Mouse (Mus musculus) v-Abl transformed pro-B cells (cell line): ENCODE results near the gene L3mbtl1.
"Not testable (repeated sequence)": the region's sequence is repeated elsewhere in the genome, so short reads cannot be mapped to it uniquely, and the experiment has no call there.

Experiments used
- in situ Hi-C, 2 experiments: fragments of 400-800 bp; cut with MboI; formaldehyde crosslinking; loops; one replicate each; pipeline ENCODE4 v1.15.1; 2025; ENCODE audit not compliant: unreplicated experiment in 2 of 2

L3mbtl1 gene

DNA sequence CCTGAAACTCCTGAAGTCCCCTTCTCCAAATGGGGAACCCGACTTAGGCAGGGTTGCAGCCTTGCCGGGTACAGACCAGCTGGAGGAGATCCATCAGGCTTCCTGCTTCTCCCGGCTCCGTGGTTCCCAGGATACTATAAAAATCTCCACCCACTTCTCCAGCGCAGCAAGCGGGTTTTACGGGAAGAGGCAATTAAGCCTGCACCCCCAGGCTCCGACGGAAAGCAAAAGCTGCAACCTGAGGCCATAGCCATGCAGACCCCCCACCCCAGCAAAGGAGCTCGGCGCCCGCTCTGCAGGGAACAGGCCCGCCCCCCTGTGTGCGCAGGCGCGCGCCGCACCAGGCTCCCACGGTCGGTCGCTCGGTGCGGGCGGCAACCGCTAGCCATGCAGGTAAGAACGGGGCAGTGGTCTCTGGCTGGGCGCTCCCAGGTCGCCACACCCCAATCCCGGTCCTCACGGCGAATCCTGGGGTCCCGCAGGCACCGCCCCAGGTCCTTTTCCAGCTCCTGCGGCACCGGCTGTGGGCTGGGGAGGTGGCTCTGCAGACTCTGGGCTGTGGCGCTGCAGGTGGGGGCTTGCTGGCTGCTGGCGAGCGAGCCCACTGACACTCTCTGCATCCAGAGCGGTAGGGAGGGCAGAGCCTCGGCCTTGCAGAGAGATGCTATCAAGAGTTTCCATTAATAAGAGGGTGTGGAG lies at the start of gene L3mbtl1:
Gene L3mbtl1, plus strand, starts transcription at position 325 of the 699 bp plus-strand sequence.
- in situ Hi-C loops, result no loop called here

DNA sequence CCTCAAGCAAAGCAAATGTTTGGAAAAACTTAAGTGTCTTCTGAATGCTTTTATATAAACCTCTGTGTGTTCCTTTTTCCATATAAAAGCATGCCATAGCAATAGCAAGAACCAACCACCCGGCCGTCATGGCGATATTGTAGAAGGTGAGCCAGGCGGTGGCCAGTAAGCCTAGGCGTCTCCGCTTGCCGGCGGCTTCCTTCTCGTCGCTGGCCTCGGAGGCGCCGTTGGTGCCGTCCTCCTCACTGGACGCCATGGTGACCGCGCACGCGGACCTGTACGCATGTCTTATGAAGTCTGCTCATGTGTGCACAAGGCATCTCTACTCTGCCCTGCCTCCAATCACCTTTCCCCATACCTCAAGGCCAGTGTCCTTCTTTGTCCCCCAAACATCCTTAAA lies 44.0 kb upstream of the L3mbtl1 start:
- in situ Hi-C loops, result not testable (repeated sequence)

DNA sequence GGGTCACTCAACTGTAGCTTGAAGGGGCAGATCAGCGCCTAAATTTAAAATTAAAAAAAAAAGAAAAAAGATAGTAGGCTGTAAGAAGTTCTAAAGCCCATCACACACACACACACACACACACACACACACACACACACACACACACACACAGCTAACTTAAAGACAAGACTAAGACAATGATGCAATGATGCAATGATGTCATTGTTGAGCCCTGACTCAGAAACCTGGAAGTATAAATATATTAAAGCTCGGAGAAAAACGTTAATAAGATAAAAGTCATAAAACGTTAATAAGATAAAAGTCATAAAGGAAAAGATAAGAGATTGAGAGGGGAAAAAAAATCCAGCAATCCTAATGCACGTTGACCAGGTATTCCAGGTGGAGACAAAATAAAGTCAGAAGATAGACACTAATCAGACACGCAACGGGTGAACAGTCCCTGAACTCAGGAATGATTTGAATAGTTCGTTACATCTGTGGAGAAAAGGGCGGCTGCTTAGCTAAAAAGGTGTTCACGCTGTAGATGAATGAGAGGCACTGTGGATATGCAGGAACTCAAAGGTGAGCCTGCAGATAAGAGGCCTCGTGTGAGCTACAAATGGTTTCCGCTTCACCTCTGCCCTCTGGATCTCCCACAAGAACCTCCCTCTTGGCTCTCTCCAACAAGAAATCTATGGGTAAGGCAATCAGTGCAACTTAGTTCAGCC lies 43.2 kb upstream of the L3mbtl1 start:
- in situ Hi-C loops, result no loop called here

DNA sequence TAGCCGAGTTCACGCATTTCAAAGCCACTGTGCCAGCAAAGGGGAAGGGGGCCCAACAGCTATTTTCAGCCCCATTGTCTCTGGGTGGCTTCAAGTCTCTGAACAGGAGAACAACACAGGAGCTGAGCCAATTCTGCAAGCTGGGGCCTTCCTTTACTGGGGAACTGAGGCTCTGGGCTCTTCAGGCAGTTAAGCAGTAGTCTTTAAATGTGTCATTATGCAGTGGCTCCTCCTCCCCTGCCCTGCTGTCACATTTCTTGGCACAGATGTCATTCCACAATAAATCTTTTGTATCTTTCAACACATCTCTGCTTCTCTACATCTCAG lies 42.7 kb upstream of the L3mbtl1 start:
- in situ Hi-C loops, result no loop called here

DNA sequence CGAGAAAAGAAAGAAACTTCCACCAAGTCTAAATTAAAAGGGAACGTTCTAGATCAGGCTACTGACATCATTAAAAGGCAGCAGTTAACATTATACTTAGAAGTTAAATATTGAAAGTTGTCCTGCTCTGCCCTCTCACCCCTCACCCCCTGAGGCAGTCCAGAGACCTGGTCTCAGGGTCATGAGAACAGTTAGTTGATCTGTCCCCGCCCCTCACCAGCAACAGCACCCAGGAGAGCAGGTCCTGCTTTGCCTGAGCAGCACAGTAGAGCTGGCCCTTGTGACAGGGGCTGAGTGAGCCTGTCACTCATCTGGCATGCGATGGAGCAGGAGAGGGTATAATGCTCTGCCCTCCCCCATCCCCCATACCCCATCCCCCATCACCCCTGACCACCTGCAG lies 37.4 kb upstream of the L3mbtl1 start:
- in situ Hi-C loops, result no loop called here

DNA sequence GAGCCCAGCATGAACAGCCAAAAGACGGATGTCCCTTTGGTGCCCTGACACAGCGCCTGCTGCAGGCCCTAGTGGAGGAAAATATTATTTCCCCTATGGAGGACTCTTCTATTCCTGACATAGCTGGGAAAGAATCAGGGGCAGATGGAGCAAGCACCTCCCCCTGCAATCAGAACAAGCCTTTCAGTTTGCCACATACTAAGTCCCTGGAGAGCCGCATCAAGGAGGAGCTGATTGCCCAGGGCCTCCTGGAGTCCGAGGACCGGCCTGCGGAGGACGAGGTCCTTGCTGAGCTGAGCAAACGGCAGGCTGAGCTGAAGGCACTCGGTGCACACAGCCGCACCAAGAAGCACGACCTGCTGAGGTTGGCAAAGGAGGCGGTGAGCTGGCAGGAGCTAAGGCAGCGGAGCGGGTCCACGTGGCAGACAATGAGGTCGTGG lies 35.2 kb upstream of the L3mbtl1 start:
- in situ Hi-C loops, result no loop called here

DNA sequence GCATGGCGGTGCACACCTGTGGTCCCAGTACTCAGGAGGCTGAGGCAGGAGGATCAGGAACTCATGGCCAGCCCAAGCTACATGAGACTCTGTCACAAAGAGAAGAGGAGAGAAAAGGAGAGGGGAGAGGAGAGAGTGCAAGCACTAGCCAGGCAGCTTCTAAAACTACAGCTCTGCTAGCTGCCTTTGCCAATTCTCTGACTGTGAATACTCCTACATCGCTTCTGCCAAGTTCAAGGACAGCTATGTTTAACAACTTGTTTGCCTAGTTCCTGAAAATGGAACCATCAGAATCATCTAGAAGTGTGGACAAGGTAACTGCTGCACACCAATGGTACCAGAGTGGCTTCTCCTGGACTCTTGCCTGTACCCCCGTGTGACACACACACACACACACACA lies 29.2 kb upstream of the L3mbtl1 start:
- in situ Hi-C loops, result no loop called here

DNA sequence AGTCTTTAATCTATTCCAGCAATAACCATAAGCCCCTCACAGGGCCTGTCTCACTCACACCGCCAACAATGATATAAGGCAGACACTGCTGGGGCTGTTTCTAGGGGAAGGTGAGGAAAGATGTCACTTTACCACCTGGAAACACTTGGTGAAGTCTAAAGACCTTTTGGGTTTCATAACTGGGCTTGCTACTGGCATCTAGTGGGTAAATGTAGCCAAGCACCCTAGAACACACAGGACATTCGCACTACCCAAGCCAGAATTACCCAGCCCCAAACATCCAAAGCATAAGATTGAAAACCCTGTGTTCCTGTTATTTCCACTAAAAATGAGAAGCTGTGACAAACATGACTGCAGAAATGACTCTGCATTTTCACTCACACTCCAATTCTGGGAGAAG lies 28.8 kb upstream of the L3mbtl1 start:
- in situ Hi-C loops, result no loop called here

DNA sequence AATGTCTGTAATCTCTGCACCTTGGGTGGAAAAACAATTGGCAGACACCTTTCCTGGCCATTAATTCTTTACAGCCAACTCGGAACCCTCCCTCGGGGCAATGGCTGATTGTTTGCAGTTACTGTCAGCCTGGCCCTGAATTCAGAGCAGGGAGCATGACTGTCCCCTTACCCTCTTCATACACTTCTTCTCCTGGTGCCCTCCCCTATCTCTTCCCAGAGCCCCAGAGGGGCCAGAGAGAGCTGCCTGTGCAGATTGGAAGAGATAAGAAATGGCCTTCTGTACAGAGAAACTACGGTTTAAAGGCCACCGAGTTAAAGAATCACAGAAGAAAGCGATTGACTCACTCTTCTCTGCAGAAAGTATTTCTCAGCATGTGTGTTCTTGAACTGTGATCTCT lies 23.3 kb upstream of the L3mbtl1 start:
- in situ Hi-C loops, result loop anchor here (5.0 kb wide), 4 partner anchors 82 to 482 kb away; no protein-coding TSS in a partner anchor

DNA sequence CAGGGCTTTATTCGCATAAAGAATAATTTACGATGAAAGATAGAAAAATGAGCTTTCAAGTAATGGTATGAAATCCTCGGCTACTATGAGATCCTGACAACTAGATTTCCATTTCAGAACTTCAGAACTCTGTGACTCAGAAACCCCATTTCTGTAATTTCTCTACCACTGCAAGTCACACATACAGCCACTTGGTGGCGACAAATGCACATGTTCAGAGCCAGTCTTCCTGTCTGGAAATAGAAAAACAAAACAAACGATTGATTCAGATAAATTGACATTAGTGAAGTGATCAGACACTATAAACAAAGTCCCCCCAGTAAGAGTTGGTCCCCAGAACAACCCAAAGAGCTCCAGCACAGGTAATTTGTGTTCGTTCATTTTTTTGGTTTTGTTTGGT lies 21.1 kb upstream of the L3mbtl1 start:
- in situ Hi-C loops, result loop anchor here (5.0 kb wide), 4 partner anchors 80 to 480 kb away; no protein-coding TSS in a partner anchor

DNA sequence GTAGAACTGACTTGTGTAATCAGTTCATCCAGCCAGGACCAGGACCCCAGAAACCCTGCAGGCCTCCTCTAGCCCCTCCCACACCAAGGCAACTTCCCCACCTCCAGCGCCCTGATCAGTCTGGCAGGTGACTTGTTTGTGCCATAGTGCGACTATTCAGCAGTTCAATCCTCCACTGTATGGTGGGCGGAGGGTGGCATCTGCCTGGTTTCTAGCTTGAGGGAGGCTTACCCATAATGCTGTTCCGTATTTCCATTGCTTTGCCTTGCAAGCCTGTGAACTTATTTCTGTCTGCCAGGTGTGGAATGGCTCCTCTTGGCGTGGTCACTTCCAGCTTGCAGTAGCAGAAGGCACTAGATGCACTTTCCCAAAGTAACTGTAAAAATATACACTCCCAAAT lies 20.4 kb upstream of the L3mbtl1 start:
- in situ Hi-C loops, result loop anchor here (5.0 kb wide), 4 partner anchors 79 to 479 kb away; no protein-coding TSS in a partner anchor

DNA sequence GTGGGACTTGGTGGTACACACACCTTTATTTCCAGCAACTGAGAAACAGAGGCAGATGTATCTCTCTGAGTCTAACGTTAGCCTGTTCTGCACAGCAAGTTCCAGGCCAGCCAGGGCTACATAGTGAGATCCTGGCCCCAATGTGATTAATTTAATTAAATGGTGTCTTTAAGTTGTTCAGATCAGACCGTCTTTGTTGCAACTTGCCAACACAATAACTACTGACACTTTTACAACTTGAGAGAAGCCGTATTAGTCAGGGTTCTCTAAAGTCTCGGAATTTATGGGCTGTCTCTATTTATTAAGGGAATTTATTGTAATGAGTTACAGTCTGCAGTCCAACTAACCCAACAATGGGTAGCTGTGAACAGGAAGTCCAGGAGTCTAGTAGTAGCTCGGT lies 19.1 kb upstream of the L3mbtl1 start:
- in situ Hi-C loops, result loop anchor here (5.0 kb wide), 4 partner anchors 78 to 478 kb away; no protein-coding TSS in a partner anchor

DNA sequence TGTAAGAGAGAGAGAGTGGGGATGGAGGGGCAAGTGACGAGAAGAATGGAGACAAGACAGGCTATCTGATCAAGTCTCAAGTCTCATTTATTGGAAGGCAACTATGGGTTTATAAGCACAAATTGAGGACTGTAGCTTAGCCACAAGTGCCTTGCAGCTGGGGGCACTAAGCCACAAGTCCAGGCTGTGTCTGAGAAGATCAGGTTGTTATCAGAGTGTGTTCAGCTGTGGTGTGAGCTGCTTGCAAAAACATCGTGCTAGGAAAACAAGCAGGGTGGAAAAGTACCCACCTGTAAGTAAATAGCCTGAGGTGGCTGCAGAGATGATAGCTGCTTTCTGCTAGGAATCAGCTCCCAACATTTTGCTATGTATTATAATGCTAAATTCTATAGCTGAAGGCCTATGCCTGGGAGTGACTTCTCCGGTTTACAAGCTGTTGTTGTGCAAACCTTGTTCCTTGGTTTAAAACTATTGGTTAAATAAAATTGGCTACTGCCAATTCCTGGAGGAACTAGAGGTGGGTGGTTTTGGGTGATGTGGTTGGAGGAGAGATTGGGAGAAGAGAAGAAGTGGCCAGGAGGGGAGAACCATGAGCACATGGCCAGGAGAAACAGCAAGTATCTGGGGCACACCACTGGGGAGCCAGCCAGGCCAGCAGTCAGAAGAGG lies 15.2 kb upstream of the L3mbtl1 start:
- in situ Hi-C loops, result no loop called here

DNA sequence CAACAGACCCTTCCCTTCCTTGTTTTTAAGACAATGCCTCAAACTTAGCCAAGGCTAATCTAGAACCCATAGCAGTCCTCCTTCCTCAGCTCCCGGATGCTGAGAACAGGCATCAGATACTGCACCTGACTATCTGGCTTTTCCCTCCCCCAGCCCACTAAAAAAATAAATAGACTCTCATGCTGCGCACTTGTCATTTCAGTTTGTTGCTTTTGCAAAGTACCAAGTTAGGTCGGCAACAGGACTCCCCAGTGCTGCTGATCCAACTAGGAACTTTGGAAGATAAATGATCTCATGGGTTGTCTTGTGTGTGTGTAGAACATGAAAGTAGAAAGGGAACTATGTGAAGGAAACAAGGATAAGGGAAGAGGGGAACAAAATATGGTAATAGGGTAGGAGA lies 13.6 kb upstream of the L3mbtl1 start:
- in situ Hi-C loops, result loop anchor here in 1 of 2 experiments (10.0 kb wide), 1 partner anchor 145 kb away; no protein-coding TSS in a partner anchor

DNA sequence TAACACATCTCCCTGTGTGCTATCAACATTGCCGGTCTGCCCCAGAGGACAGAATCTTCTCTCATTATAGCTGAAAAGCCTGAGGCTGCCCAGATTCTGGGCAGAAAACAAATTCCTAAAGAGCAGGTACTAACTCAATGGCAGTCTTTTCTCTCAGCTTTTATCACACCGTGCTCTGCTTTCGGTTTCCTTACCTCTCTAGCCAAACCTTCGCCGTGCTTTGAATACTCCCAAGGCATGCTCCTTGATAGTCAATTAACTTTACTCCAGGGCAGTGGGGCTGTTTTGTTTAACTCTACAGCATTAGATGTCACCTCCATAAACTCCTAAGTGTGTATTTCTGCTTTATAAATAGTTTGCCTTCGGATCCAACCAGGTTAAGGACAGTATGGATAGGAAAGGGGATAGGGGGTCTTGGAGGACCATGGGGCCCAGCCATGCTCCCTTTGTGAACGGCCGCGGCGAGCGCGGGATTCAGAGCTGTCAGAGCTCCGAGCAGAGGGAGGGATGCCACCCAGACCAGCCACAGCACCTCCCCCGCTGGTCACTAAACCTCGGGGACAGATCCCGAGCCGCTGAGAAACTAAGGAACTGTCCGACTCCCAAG lies 12.7 kb upstream of the L3mbtl1 start:
- in situ Hi-C loops, result loop anchor here in 1 of 2 experiments (10.0 kb wide), 1 partner anchor 144 kb away; no protein-coding TSS in a partner anchor

DNA sequence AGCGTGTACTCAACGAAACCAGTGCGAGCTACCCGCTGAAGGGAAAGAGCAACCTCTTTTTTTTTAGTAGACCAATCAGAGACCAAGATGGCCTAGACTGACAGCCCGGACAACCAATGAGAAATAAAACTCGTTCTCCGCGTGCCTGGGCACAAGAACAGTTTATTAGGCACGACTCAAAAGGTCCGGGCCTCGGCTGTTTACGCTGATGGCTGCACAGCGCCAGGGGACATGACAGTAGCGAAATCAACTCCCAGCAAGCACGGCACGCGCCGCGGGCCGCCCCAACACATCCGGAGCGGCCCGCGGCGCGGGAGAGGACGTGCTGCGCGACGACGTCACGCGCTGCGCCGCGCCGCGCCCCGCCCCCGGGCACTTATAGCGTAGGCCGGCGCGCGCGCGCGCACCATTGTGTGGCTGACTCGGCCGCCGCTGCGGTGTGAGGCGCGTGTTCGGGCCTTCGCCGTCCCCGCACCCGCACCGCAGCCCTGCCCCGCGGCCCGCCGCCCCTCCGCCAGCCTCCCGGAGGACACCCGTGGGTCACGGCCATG lies 12.1 kb upstream of the L3mbtl1 start, which contains the start of gene Srsf6:
Gene Srsf6, plus strand, starts transcription at position 406 of the 551 bp plus-strand sequence.
- in situ Hi-C loops, result loop anchor here in 1 of 2 experiments (10.0 kb wide), 1 partner anchor 144 kb away; no protein-coding TSS in a partner anchor

DNA sequence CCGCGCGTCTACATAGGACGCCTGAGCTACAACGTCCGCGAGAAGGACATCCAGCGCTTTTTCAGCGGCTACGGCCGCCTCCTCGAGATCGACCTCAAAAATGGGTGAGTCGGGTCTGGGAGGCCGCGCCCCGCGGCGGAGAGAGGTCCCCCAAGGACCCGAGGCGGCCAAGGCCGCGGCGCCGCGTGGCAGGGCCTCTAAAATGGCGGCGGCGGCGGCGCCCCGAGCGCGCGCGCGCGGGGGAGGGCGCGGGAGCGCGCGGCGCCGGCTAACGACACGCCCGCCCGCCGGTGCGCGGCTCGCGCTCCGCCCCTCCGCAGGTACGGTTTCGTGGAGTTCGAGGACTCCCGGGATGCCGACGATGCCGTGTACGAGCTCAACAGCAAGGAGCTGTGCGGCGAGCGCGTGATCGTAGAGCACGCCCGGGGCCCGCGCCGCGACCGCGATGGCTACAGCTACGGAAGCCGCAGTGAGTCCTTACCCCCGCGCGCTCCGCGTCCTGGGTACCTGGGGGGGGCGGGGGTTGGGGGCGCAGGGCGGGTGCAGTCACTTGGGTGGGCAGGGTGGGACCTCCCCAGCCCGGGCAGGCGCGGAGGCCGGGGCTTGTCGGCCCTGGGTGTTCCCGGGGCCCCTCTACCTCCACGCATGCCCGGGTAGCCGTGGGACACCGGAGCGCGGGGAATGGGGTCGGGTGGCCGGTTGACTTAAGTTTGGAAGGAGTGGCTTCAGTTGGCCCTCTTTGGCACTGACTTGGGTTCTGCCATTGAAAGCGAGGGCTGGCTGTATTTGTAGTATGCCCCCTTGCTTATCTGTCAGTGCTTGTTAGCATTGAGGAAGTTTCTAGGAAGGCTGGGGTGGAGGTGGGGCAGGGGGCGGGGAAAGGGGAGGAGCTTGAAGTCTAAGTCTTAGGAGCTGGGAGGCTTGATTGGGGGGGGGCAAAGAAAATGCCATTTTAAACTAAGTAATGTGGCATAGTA lies 11.3 kb upstream of the L3mbtl1 start:
- in situ Hi-C loops, result loop anchor here in 1 of 2 experiments (10.0 kb wide), 1 partner anchor 143 kb away; no protein-coding TSS in a partner anchor

DNA sequence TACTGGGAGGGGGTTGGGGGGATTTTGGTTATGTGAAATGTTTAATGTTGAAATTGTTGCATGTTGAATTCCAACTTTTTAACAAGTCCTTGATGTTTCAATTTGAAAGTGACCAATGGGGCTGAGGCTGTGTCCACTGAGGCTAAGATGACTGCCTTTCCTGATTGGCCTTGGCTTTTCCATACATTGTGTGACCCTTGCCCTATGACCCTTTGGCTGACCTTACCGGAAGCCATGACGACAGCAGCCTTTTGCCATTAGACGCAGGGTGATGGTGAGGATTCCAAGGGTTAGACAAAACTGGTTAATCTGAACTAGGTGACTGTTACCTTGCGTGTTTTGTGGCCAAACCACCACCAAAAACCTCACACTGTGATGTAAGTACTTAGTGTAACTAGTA lies 10.6 kb upstream of the L3mbtl1 start:
- in situ Hi-C loops, result loop anchor here in 1 of 2 experiments (10.0 kb wide), 1 partner anchor 142 kb away; no protein-coding TSS in a partner anchor

DNA sequence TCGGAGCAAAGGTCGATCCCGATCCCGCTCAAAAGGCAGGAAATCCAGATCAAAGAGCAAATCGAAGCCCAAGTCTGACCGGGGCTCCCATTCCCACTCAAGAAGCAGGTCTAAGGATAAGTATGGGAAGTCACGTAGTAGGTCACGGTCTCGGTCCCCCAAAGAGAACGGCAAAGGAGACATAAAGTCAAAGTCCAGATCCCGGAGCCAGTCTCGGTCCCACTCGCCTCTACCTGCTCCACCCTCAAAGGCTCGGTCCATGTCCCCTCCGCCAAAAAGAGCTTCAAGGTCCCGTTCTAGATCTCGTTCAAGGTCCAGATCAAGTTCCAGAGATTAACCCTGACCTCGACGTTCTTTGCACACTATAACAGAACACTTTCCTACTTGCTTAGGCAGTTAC lies 8.9 kb upstream of the L3mbtl1 start:
- in situ Hi-C loops, result loop anchor here in 1 of 2 experiments (10.0 kb wide), 1 partner anchor 140 kb away; no protein-coding TSS in a partner anchor
